Mouse (Mus musculus) C2C12 (cell line): ENCODE measurements around the gene Trim30c.
"Not testable (repeated sequence)": the region's sequence is repeated elsewhere in the genome, so short reads cannot be mapped to it uniquely, and the experiment has no call there.

Experiments
- CTCF ChIP-seq: IDR thresholded peaks from one replicate; pipeline ENCODE4 v1.5.1; 2011; ENCODE audit not compliant: control insufficient read depth, insufficient read depth, insufficient read length
- USF1 ChIP-seq: IDR thresholded peaks from one replicate; pipeline ENCODE4 v1.6.1; 2011; ENCODE audit warnings: low read depth, mild to moderate bottlenecking, control low read depth, moderate library complexity

- TF ChIP-seq USF1, CTCF: not testable (repeated sequence)
Observed at GRCm38 (mm10) chr7:104335547-104335946, 65.1 kb downstream of the Trim30c start.
